Mouse (Mus musculus) C2C12 (cell line): ENCODE results near the gene Atp8a2.

Experiments
- CEBPB ChIP-seq: IDR thresholded peaks from one replicate; pipeline ENCODE4 v1.6.1; 2011; ENCODE audit warnings: low read depth, mild to moderate bottlenecking, control low read depth, moderate library complexity
- CTCF ChIP-seq: IDR thresholded peaks from one replicate; pipeline ENCODE4 v1.5.1; 2011; ENCODE audit not compliant: control insufficient read depth, insufficient read depth, insufficient read length
- FOSL1 ChIP-seq: IDR thresholded peaks from one replicate; pipeline ENCODE4 v1.8.0; 2011; ENCODE audit warnings: mild to moderate bottlenecking, low read length; ENCODE audit not compliant: poor library complexity, insufficient read depth, severe bottlenecking
- MAX ChIP-seq: IDR thresholded peaks from one replicate; pipeline ENCODE4 v1.6.1; 2011; ENCODE audit warnings: mild to moderate bottlenecking, control low read depth
- MYOD1 ChIP-seq: IDR thresholded peaks from one replicate; pipeline ENCODE4 v1.6.1; 2011; ENCODE audit warnings: low read depth; ENCODE audit not compliant: control insufficient read depth, insufficient read length
- MYOG ChIP-seq: IDR thresholded peaks from one replicate; pipeline ENCODE4 v1.6.1; 2011; ENCODE audit not compliant: control insufficient read depth, insufficient read length; ENCODE audit errors: extremely low read depth
- USF1 ChIP-seq: IDR thresholded peaks from one replicate; pipeline ENCODE4 v1.6.1; 2011; ENCODE audit warnings: low read depth, mild to moderate bottlenecking, control low read depth, moderate library complexity

DNA sequence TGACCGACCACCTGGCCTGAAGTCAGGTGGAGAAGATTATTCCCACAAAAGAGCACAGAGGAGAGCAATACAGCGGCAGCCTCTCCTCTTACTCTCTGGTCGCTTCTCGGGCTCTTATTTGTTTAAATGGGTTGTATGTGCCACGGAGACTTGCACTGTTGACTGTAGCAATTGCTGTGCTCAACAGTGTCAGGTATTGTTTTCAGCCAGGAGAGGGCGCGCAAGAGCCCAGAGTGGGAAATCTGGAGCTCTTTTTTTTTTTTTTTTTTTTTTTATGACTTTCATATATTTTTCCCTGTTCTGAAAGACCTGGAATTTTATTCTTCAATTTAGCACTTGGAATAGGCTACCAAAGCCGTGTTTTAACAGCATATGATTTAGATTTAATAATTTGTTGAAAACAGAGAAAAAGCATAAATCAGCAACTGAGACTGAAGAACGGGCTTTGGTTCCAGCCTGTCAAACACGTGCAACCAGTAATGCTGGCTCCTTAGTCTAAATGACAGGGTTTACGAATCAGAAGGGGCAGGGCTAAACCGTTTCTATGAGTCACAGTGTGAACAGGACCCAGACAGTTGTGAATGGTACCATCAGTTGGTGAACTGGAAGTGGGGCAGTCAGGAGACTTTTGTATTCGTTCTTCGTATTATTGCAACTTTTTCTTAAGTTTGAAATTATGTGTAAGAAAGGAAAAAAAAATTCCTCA is 583.9 kb downstream of the Atp8a2 start:
- TF ChIP-seq CTCF = no peak
- no peak for TF ChIP-seq CEBPB
- no peak for TF ChIP-seq MYOG
- no peak for TF ChIP-seq USF1
- no peak for TF ChIP-seq MAX
- no peak for TF ChIP-seq MYOD1
- TF ChIP-seq FOSL1 = no peak
